Mouse (Mus musculus): Measurements from ENCODE around the gene Vmn1r199.
"Not testable (repeated sequence)": the region's sequence is repeated elsewhere in the genome, so short reads cannot be mapped to it uniquely, and the experiment has no call there.

Gene Vmn1r199

GRCm38 (mm10) chr13:22379518-22379917 is at the start of gene Vmn1r199:
Gene Vmn1r199 (plus strand): TSS chr13:22379818.
- no peak for DNase-seq (ENCODE audit: low spot score)

- DNase-seq (ENCODE audit: low spot score), result no peak
Observed at GRCm38 (mm10) chr13:22333269-22333668, 46.3 kb upstream of the Vmn1r199 start.

- DNase-seq (ENCODE audit: low spot score), result no peak
Observed at GRCm38 (mm10) chr13:22335565-22335964, 44.1 kb upstream of the Vmn1r199 start.

- DNase-seq (ENCODE audit: low spot score), result no peak
Observed at GRCm38 (mm10) chr13:22350064-22350463, 29.6 kb upstream of the Vmn1r199 start, which contains the start of gene Vmn1r198. Gene Vmn1r198 (plus strand): TSS chr13:22350364.

GRCm38 (mm10) chr13:22350813-22351212 is 28.8 kb upstream of the Vmn1r199 start:
- no peak for DNase-seq (ENCODE audit: low spot score)

- DNase-seq (ENCODE audit: low spot score), result not testable (repeated sequence)
Observed at GRCm38 (mm10) chr13:22381128-22381527, 1.5 kb downstream of the Vmn1r199 start.

- DNase-seq (ENCODE audit: low spot score), result no peak
Observed at GRCm38 (mm10) chr13:22383401-22383800, 3.8 kb downstream of the Vmn1r199 start.

- no peak for DNase-seq (ENCODE audit: low spot score)
Observed at GRCm38 (mm10) chr13:22387050-22387449, 7.4 kb downstream of the Vmn1r199 start.

GRCm38 (mm10) chr13:22390073-22390472 is 10.5 kb downstream of the Vmn1r199 start, which contains the start of gene Vmn1r200:
Gene Vmn1r200 (plus strand): TSS chr13:22390373.
- no peak for DNase-seq (ENCODE audit: low spot score)

- DNase-seq (ENCODE audit: low spot score), result no peak
Observed at GRCm38 (mm10) chr13:22402978-22403377, 23.4 kb downstream of the Vmn1r199 start.

All from ovary, adult 18-20 months (tissue).